Mouse (Mus musculus) G1E-ER4 (cell line): Measurements from ENCODE around the gene Gm10142. TPM values are rescaled to one million over a fixed set of nuclear protein-coding genes. Genes with fewer than 3 reads are reported as not detected.
"Not testable (repeated sequence)": the region's sequence is repeated elsewhere in the genome, so short reads cannot be mapped to it uniquely, and the experiment has no call there.

Source experiments
- GATA1 ChIP-seq: IDR thresholded peaks from one replicate; pipeline ENCODE4 v1.8.0; 2012; ENCODE audit warnings: low read length, inconsistent platforms
- polyA plus RNA-seq: library from polyadenylated mRNA; stranded (reverse); fragments of >175 nt; gene quantifications from 2 replicates; pipeline ENCODE4 v1.2.3, GENCODE M21; 2012

Gene Gm10142
- not detected in 2 replicates for polyA plus RNA-seq

DNA sequence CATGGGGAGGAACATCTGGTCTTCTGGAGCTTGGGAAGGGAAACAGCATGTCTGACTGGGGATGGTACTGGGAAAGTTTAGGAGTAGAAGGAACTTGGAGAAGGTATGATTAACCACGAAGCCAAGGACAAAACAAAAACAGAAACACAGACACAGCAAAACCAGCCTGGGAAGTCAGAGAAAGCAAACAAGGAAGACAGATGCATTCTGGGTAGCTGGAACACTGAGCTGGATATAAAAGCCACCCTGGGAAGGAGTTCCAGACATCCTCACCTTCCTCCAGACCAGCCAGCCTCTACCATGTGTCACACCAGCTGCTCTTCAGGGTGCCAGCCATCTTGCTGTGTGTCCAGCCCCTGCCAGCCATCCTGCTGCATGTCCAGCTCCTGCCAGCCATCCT lies at the start of gene Gm10142:
Gene Gm10142 (plus strand): TSS at position 301 of the 400 bp plus-strand sequence.
- no peak for TF ChIP-seq GATA1

DNA sequence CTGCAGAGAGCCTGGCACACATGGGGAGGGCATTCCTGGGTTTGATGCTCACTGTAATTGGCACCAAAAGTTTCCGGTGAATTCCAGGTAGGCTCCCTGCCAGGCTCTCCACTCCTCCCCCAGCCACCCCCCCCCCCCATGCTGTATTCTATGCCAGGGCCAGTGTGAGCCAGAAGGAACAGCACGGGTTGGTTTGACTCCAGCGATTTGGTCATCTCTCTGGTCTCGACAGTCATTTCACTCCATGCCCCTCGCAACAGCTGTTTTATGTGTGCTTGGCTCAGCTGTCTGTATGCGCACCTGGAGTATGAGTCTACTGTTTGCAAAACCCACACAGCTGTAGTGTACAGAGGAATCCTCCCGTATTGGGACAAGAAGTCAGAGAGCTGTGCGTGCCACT lies 49.3 kb upstream of the Gm10142 start:
- no peak for TF ChIP-seq GATA1

DNA sequence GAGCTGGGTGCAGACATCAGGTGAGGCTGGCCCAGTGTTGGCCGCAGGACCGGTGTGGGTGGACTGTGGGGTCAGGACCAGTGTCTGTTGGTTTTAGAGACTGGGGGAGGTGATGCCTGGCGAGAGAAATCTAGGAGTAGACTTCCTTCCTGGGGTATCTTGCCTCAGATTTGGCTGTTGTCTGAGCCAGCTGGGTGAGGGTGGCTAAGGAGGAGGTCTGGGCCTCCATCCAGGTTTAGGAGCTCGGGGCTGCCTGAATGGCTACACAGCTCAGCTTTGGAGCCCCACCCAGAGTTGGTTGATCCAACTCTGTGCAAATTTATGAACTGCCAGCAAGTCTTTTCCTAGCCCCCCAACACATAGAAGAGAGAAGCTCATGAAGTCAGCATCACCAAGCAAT lies 48.2 kb upstream of the Gm10142 start:
- no peak for TF ChIP-seq GATA1

DNA sequence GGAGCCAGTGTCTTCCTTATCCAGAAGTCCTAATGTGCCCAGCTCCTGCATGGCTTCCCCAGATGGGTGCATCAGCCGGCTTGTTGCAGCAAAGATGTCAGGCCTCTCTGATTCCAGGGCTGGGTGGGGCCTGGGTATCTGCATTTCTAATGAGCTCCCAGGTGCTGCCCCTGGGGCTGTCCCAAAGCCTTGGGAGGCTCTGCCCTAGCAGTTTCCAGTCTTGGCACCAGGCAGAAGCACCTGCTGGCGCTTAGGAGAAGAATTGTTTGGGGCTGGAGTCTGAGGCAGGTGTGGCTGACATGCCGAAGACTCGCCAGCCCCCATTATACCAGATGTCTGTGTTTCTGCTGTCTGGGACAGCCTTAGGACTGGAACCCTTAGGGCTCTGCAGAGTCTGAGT lies 44.9 kb upstream of the Gm10142 start:
- no peak for TF ChIP-seq GATA1

DNA sequence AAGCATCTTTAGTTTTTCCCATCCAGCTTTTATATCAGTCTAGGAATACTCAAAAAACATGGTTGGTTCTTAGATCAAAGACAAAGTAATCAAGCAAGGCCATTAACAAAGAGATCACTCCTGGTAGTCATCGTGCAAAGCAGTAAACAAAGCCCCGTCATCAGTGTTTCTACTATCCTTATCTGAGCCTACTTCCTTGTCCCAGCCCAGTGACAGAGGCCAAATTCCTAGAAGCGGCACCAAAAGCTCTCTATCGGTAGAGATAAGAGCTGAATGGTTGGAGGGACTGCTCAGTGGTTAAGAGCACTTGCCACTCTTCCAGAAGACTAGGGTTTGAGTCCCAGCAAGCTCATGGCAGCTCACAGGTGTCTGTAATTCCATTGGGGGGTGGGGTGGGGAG lies 44.1 kb upstream of the Gm10142 start:
- TF ChIP-seq GATA1 = peak; percentile 75

DNA sequence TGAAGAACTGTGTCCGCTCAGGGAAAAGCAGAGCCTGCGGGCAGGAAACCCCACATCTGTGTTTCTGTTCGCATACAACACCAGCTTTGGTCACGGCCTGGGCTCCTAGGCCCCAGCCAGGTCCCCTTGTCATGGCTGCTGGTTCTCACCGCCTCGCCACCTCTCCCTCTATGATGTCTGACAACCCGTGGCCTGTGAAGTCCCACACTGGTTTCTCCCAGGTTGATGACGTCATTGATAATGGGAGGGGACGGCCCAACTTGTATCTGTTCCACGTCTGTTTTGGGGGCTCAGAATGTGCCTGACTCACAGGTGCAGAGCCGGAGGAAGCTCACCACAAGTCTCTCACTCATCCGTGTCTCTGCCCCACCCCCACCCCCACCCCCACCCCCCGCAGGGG lies 41.8 kb upstream of the Gm10142 start:
- no peak for TF ChIP-seq GATA1

DNA sequence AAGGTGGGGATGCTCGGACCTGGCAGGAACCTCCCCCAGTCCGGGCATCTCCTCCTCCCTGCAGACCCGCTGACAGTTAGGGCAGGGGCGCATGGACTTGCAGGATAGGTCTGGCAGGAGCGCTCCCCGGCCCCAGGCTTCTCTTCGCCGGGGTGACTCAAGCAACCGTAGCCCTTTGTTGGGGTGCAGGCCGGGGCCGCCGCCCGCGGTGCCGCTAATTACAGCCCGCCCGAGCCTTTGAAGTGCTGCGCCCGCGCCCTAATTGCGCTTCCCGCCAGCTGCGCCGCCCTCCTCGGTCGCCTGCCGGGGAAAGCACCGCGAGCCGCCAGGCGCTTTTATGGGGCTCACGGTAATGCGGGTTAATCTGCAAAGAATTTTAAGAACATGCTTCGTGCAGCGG lies 38.0 kb upstream of the Gm10142 start:
- TF ChIP-seq GATA1 = no peak

DNA sequence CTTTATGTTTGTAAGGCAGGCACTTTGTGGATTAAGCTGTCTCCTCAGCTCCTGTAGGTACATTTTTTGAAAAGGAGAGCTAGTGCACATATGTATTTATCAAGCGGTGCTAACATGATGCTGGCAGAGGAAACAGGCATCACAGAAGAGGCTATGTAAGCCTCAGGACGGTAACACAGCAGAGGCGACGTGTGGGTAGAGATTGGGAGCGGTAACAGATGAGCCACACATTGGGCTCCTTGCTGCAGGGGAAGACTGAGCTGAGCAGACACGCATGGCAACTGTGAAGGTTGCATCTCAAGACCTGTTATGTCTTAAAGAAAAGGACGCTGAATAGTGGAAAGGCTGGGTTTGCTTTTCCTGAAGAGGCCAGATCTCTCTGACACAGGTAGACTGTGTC lies 32.6 kb upstream of the Gm10142 start:
- TF ChIP-seq GATA1 = no peak

DNA sequence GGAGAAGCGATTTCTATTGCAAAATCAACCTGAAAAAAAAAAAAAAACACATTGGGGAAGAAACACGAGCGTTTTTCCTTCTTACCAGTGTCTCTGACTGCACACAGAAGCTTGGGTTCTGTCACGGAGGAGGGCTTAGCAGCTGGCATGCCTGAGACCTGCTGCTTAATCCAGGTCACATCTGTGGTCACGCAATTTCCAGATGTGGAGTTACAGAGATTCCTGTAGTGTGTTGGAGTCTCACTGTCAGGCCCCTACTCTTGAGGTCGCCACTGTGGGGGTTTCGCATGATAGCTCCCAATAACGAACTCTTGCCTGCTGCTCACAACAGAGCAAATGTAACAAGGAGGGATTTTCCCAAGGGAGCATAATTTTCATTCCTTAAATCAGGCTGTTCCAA lies 31.4 kb upstream of the Gm10142 start:
- no peak for TF ChIP-seq GATA1

DNA sequence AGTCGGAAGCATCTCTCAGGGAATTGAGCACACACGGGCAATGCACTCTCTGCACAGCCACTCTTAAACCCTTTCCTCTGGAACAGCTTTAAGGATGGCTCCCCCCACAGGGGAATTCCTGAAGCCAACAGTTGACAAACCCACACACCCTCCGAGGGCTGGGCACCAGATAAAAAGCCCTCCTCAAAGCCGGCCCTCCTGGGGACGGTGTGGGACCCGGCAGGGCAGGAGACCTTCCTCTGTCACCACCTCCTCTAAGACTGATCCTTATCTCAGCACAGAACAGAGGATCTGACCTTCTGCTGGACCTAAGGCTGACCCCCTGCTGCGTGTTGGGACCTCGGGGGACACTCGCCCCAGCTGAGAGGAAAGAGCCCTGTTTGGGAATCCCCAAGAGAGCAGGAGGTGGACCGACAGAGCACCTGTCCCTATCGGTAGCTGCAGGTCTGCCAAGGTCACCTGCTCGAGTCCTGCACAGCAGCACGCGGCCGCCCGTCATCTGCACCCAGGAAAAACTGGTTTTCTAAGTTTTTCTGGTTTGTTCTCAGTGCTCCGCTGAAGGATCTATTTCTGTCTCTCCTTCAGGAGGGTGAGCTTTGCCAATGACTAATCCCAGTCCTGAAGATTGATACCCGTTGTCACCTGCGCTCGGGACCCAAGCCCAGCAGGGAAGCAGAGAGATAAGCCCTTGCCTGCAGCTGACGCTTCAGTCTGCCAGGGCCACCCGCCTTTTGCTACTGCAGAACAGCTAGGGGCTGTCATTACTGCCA lies 29.5 kb upstream of the Gm10142 start, which contains the start of gene Tspear:
Gene Tspear (plus strand): TSS at position 675 of the 770 bp plus-strand sequence.
- no peak for TF ChIP-seq GATA1

DNA sequence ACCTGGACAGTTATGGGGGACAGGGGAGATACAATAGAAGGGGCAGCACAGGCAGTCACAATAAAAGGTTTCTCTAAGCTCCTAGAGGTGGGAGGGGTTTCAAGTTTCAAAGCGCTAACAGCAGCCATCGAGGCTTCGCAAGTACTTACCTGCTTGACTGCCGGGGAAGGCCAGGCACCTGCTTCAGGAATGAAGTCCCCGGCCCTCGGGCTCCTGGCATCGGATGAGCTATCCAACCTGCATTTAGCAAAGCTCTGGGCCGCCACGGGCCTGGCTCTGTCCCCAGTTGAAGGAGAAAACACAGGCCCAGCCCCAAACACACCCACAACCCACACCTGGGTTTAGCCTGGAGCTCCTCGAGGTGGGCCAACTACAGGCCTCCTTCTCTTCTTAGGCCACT lies 28.6 kb upstream of the Gm10142 start:
- TF ChIP-seq GATA1 = no peak

DNA sequence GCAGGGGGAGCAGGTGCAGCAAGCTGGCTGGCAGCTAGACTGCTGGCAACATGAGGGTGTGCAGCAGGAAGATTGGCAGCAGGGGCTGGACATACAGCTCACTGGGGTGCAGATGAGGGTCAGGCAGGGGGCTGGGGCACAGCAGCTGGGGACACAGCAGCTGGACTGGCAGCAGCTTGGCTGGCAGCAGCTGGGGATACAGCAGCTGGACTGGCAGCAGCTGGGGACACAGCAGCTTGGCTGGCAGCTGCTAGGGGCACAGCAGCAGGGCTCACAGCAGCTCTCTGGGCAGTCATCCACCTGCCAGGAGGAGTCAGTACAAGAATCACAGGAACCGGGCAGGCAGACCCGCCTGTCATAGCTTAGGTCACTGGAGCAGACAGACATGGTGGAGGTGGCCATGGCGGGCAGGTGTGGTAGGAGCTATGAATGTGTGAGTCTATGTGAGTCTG lies 25.2 kb upstream of the Gm10142 start, which contains the start of gene Gm19402:
Gene Gm19402 (minus strand): TSS at position 402 of the 452 bp plus-strand sequence.
- TF ChIP-seq GATA1 = not testable (repeated sequence)

DNA sequence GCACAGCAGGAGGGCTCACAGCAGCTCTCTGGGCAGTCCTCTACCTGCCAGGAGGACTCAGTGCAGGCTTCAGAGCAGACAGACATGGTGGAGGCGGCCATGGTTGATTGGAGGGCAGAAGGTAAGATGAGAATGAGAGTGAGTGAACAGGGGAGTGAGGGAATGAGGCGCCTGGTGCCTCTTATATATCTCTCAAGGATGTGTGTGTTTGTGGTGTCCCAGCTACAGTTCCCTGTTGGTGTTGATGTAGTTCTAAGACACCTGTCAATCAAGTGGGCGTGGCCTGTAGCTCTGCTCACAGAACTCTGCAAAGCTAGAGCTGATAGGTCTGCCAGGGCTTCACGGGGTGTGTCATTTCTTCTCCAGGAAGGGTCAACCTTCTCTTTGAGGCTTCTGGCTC lies 18.5 kb upstream of the Gm10142 start, which contains the start of gene Gm9508:
Gene Gm9508 (minus strand): TSS at position 101 of the 400 bp plus-strand sequence.
- no peak for TF ChIP-seq GATA1

DNA sequence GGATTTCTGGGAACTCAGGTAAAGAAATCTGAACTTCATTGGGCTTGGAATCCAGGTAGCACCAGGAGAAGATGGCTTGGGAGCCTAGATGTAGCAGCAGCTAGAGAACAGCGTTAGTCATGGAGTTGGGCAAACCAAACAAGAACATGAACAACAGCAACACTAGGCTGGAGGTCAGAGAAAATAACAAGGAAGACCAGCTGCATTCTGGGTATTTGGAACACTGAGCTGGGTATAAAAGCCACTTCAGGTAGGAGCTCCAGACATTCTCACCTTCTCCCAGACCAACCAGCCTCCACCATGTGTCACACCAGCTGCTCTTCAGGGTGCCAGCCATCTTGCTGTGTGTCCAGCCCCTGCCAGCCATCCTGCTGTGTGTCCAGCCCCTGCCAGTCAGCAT lies 9.3 kb upstream of the Gm10142 start, which contains the start of gene Gm10272:
Gene Gm10272 (plus strand): TSS at position 301 of the 400 bp plus-strand sequence.
- TF ChIP-seq GATA1 = no peak

DNA sequence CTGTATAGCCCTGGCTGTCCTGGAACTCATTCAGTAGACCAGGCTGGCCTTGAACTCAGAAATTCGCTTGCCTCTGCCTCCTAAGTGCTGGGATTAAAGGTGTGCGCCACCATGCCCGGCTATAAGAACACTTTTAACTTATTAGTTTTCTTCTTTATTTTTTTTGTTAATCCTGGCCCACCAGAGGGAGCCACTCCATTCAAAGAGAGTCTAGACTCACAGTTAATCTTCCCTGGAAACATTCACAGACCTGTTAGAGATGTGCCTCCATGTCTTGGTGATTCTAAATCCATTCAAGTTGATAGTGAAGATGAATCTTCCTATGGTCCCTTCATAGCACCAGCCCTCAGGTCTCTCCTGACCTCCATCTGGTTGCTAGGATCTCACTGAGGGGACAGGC lies 5.8 kb upstream of the Gm10142 start:
- no peak for TF ChIP-seq GATA1

DNA sequence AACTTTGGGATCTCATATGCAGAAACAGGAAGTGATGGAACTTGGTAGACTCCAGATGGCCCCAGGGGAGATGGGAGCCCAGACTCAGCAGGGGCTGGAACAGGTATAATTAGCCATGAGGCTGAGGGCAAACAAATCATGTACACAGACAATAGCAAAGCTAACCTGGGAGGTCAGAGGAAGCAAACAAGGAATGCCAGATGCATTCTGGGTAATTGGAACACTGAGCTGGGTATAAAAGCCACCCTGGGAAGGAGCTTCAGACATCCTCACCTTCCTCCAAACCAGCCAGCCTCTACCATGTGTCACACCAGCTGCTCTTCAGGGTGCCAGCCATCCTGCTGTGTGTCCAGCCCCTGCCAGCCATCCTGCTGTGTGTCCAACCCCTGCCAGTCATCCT lies 4.5 kb upstream of the Gm10142 start, which contains the start of gene Gm10024:
Gene Gm10024 (plus strand): TSS at position 301 of the 400 bp plus-strand sequence.
- TF ChIP-seq GATA1 = not testable (repeated sequence)

DNA sequence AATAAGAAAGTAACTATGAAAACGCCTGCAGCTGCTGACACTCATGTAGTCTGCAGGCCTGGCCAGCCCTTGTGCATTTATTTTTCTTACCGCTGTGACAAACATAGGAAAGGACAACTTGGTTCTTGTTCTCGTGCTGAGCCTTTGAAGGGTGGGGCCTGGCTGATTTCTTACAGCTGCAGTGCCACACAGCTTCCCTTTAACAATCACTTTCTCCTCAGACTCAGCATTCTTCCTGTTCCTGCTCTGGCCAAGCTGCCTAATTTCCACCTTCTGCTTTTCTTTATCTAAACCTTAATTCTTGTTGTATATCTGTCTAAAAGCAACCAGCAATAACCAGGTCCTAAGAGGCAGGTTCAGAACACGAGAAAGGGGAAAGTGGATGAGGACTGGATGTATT lies 1.9 kb upstream of the Gm10142 start:
- no peak for TF ChIP-seq GATA1
